Mouse (Mus musculus) left cerebral cortex, adult 9 months (tissue): ENCODE measurements around the gene Muc13.

Experiments used
- DNase-seq, 2 experiments: peaks; one replicate each; pipeline ENCODE4 v3.0.0; 2022; ENCODE audit warnings: low spot score in 2 of 2

Gene Muc13

DNA sequence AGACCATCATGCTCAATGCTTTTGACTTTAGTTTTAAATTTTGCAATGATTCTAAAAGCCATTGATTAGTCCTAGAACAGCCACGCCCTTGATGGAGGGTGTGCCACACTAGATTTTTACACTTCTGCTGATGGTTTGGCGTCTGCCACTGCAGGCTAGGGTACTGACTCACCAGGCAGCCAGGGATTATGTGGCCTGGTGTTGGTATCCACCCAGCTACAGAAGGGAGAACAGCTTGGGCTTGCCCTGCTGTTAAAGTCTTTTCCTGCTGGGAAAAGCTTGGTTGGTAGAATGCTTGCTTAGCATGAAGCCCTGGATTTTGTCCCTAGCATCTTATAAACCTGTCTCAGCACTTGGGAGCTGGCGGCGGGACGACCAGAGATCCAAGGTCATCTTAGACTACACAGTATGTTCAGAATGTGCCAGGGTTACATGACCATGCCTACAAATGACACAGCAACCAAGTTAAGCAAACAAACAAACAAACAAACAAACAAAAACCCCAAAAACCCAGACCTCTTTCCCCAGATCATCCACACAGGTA lies 69.4 kb downstream of the Muc13 start:
- DNase-seq = no peak
